Mouse (Mus musculus): ENCODE results near the gene Lrba. TPM values are rescaled to one million over a fixed set of nuclear protein-coding genes. Genes with fewer than 3 reads are reported as not detected.

Lrba gene
- polyA plus RNA-seq, 1 experiment from 2014 or later: 2.5 TPM

DNA sequence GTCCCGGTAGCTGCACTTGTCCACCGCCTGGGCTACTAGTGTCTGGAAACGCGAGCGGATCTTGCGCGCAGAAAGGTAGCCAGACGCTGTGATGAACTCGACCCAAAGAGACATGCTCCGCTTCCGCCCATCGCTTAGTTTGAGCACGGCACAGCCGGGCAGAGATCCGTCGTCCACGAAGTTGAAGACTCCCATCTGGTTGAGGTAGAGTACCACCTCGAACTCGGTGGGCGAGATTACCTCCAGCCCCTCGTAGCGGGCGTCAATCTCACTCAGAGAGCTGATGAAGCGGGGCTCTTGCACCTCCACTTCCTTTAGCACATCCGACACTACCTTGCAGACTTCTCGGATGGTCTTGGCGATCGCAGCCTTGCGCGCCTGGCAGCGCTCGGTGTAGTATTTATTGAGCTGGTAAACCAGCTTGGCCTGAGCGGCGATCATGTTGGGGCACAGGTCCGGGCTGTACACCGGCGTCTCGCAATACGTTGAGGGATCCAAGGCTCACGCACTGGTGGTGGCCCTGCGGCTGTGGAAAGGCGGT is 322.8 kb downstream of the Lrba start:
- Histone ChIP-seq H3K9ac (replicated peaks; ENCODE audit: low read depth) (no peak overlapping the region), H3K4me3 (ENCODE audit: low read depth, low read length) (peak overlapping the region; percentile 28), H3K4me2 (replicated peaks; ENCODE audit: low read depth, low read length) (peak overlapping the region; percentile 52), H3K27ac (ENCODE audit: low read length) (no peak overlapping the region), H3K36me3 (ENCODE audit: insufficient read depth, low read length) (no peaks in the 10 kb centered on the region), H3K27me3 (replicated peaks; ENCODE audit: insufficient read depth, low read length) (peaks cover 52% of the 10 kb centered on the region), H3K9me3 (ENCODE audit: low read length) (no peaks in the 10 kb centered on the region), H3K4me1 (ENCODE audit: insufficient read depth, low read depth, low read length) (peaks cover 7% of the 10 kb centered on the region; the same call in 1 of the 2 replicates)
- DNase-seq (ENCODE audit: low spot score) (no peak), ATAC-seq (no peak)
- 4% methylated on average over 42 of the region's 42 CpGs for WGBS
- TF ChIP-seq CTCF (IDR thresholded peaks at IDR 0.05) (no peak), EP300 (IDR thresholded peaks at IDR 0.05) (no peak)

DNA sequence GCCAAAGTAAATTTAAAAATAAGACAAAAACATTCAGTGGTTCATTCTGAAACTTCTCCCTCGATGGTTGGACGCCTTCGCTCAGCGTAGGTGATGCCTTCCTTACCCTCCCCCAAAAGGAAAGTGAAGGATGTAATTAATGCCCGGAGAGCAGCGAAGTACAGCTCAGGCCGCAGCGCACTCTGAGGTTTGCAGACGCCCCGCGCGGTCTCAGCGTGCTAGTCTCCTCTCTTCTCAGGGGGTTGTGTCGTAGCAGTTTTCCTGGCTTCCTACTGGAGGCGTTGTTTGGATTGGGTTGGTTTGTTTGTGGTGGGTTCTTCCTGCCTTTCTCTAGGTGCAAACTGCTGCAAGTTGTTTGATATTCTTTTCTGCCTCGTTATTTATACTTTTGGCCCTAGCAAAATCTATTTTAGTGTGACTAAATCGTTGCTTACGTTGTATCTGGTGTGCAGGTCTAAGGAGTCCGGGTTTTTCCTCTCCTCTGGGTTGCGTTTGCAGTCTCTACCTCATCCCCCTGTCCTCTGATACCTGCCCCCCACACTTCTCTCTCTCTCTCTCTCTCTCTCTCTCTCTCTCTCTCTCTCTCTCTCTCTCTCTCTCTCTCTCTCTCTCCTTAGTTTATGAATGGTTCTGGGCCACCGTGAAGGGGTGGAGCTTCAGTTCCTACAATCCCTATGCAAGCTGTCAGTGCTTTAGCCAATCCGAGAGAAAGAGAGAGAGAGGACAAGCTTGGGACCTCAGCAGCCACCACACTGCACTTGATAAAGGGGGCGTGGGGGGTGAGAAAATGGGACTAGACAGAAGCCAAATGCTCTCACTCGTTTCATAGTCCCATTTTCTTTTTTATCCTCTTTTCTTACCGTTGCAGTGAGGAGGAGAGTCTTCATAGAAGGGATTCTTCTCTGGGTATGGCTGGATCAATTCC is 323.9 kb downstream of the Lrba start, which contains the start of gene Mab21l2:
TSS of gene Mab21l2 (minus strand) at position 539 of the 925 bp plus-strand sequence.
- no peak for DNase-seq (ENCODE audit: low spot score)
- no peaks in the 10 kb centered on the region for H3K9me3 ChIP-seq (ENCODE audit: low read length)
- peaks cover 7% of the 10 kb centered on the region; the same call in 1 of the 2 replicates for H3K4me1 ChIP-seq (ENCODE audit: insufficient read depth, low read depth, low read length)
- 13% methylated on average over 25 of the region's 25 CpGs for WGBS
- H3K27ac ChIP-seq (ENCODE audit: low read length): no peak within 1 kb of the TSS
- H3K9ac ChIP-seq (replicated peaks; ENCODE audit: low read depth): no peak within 1 kb of the TSS
- no peak for TF ChIP-seq EP300 (IDR thresholded peaks at IDR 0.05)
- peak; percentile 28; the same call in 1 of the 2 replicates for TF ChIP-seq CTCF (IDR thresholded peaks at IDR 0.05)
- no peaks in the 10 kb centered on the region for H3K36me3 ChIP-seq (ENCODE audit: insufficient read depth, low read length)
- peaks cover 52% of the 10 kb centered on the region for H3K27me3 ChIP-seq (replicated peaks; ENCODE audit: insufficient read depth, low read length)
- H3K4me2 ChIP-seq (replicated peaks; ENCODE audit: low read depth, low read length): peak within 1 kb of the TSS; percentile 52; the same call in 1 of the 2 replicates
- ATAC-seq: 0 out of 2 replicates have a peak, but pooled peaks have one; percentile 43
- peak within 1 kb of the TSS; percentile 28 for H3K4me3 ChIP-seq (ENCODE audit: low read depth, low read length)

DNA sequence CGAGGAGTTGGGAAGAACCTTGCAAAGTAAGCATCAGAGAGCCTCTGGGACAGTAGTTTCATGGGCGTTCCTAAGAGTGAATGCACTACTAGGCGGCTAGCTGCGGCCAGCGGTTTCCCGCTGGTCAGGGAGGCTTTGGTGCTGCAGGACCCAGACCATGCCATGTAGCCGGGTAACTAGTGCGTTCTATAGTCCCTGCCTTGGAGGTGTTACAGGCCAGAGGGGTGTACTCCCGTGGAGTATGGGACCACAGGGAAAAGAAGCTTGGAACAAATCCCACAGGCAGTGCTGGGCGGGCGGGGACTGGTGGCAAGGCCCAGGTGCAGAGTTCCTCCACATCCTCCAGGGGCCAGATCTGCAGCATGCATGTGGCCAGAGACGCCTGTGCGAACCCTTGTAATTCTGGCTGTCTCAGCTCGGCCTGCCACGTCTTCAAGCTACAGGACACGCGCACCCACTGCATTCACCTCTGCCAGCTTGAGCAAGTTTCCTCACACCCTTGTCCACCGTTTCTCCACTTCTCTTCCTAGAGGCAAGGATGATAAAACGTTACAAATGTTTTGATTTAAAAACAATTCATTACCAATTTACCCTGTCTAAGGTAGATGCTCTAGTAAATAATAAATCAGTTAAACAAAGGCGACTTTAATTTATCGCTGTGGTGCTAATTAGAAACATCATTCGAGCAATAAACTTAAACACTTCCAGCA is 326.0 kb downstream of the Lrba start:
- WGBS: 30% methylated on average over 22 of the region's 22 CpGs
- no peak overlapping the region for H3K27ac ChIP-seq (ENCODE audit: low read length)
- peaks cover 7% of the 10 kb centered on the region; the same call in 1 of the 2 replicates for H3K4me1 ChIP-seq (ENCODE audit: insufficient read depth, low read depth, low read length)
- peaks cover 49% of the 10 kb centered on the region for H3K27me3 ChIP-seq (replicated peaks; ENCODE audit: insufficient read depth, low read length)
- H3K4me3 ChIP-seq (ENCODE audit: low read depth, low read length): no peak overlapping the region
- no peak overlapping the region for H3K9ac ChIP-seq (replicated peaks; ENCODE audit: low read depth)
- TF ChIP-seq EP300 (IDR thresholded peaks at IDR 0.05): no peak
- TF ChIP-seq CTCF (IDR thresholded peaks at IDR 0.05): no peak
- H3K4me2 ChIP-seq (replicated peaks; ENCODE audit: low read depth, low read length): no peak overlapping the region
- H3K9me3 ChIP-seq (ENCODE audit: low read length): no peaks in the 10 kb centered on the region
- DNase-seq (ENCODE audit: low spot score) (no peak), ATAC-seq (no peak)
- H3K36me3 ChIP-seq (ENCODE audit: insufficient read depth, low read length): no peaks in the 10 kb centered on the region

DNA sequence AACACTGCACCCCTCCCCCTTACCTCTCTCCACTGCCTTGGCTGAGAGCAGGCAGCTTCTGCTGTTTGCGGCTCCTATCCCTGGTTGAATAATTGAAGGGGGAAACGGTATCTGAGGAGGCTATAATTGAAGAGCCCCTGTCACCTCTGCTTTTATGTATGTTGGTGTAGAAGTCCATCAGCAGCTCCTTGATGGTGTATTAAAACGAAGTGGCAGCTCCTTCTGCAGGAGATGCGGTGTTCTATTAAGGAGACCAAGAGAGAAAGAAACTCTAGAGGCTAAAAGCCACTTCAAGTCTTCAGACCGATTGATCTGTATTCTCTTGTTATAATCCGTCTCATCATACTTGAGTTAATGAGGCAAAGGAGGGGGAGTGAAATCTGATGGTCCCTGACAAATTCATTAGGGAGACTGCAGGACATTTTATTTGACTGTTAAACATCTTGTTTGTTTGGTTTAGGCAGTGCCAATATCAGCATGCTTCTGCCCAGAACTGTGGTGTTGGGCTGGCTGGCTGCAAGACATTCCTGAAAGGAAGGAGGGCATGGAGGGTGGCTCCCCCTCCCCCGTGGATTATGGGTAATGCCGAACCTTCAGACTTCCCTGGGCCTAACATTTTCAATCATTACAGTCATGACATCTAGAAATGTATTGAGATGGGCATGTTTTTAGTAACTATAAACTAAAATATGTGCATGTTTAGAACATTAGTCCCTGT is 326.7 kb downstream of the Lrba start:
- Histone ChIP-seq H3K9ac (replicated peaks; ENCODE audit: low read depth) (no peak overlapping the region), H3K9me3 (ENCODE audit: low read length) (no peaks in the 10 kb centered on the region), H3K27ac (ENCODE audit: low read length) (no peak overlapping the region), H3K36me3 (ENCODE audit: insufficient read depth, low read length) (no peaks in the 10 kb centered on the region), H3K27me3 (replicated peaks; ENCODE audit: insufficient read depth, low read length) (peaks cover 48% of the 10 kb centered on the region), H3K4me2 (replicated peaks; ENCODE audit: low read depth, low read length) (no peak overlapping the region), H3K4me1 (ENCODE audit: insufficient read depth, low read depth, low read length) (peaks cover 5% of the 10 kb centered on the region; the same call in 1 of the 2 replicates), H3K4me3 (ENCODE audit: low read depth, low read length) (no peak overlapping the region)
- ATAC-seq (no peak), DNase-seq (ENCODE audit: low spot score) (no peak)
- no peak for TF ChIP-seq CTCF (IDR thresholded peaks at IDR 0.05)
- no peak for TF ChIP-seq EP300 (IDR thresholded peaks at IDR 0.05)
- WGBS: 44% methylated on average over 8 of the region's 8 CpGs

DNA sequence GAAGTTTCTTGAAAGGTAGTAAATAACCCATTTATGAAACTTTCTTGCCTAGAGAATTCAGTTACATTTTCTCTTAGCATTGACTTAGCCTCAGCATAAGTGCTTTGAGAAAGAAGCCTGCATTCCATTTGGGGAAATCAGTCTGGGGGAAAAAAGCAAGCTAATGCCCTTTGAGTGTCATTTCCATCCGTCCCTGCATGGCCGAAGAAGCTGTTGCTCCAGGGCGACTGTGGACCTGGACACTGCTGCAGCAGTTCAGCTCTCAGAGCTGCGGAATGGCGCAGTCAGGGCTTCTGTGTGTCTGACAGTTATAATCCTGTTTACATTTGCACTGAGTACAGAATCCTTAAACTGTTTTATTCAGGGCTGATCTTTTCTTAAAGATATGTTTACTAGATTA is 327.7 kb downstream of the Lrba start:
- H3K9ac ChIP-seq (replicated peaks; ENCODE audit: low read depth): no peak overlapping the region
- H3K4me1 ChIP-seq (ENCODE audit: insufficient read depth, low read depth, low read length): no peaks in the 10 kb centered on the region; the same call in 1 of the 2 replicates
- no peaks in the 10 kb centered on the region for H3K36me3 ChIP-seq (ENCODE audit: insufficient read depth, low read length)
- H3K9me3 ChIP-seq (ENCODE audit: low read length): no peaks in the 10 kb centered on the region
- H3K27ac ChIP-seq (ENCODE audit: low read length): no peak overlapping the region
- 59% methylated on average over 5 of the region's 5 CpGs for WGBS
- no peak overlapping the region for H3K4me3 ChIP-seq (ENCODE audit: low read depth, low read length)
- no peak for TF ChIP-seq EP300 (IDR thresholded peaks at IDR 0.05)
- TF ChIP-seq CTCF (IDR thresholded peaks at IDR 0.05): no peak
- peaks cover 38% of the 10 kb centered on the region for H3K27me3 ChIP-seq (replicated peaks; ENCODE audit: insufficient read depth, low read length)
- no peak for ATAC-seq
- DNase-seq (ENCODE audit: low spot score): no peak
- H3K4me2 ChIP-seq (replicated peaks; ENCODE audit: low read depth, low read length): no peak overlapping the region
